Mouse (Mus musculus): ENCODE results near the gene Rassf3. TPM values are rescaled to one million over a fixed set of nuclear protein-coding genes. Genes with fewer than 3 reads are reported as not detected.

Rassf3 gene
- polyA plus RNA-seq, 1 experiment, result 15.5 TPM

GRCm38 (mm10) chr10:121500034-121500433 lies 23.9 kb upstream of the Rassf3 start:
- peaks cover 20% of the 10 kb centered on the region for H3K4me1 ChIP-seq (replicated peaks; ENCODE audit: control insufficient read depth, insufficient read depth, low read length)
- no peaks in the 10 kb centered on the region for H3K36me3 ChIP-seq (ENCODE audit: control insufficient read depth, insufficient read depth, low read length)
- no peak overlapping the region for H3K27ac ChIP-seq (ENCODE audit: control insufficient read depth, insufficient read depth, low read length)
- no peaks in the 10 kb centered on the region for H3K27me3 ChIP-seq (ENCODE audit: control insufficient read depth, insufficient read depth, low read length)
- WGBS, result 91% methylated on average over 5 of the region's 5 CpGs
- TF ChIP-seq CTCF (IDR thresholded peaks at IDR 0.05; ENCODE audit: borderline replicate concordance, control insufficient read depth, extremely low read depth, insufficient read depth, low read length, poor library complexity), result no peak
- no peak for TF ChIP-seq POLR2A (IDR thresholded peaks at IDR 0.05; ENCODE audit: control insufficient read depth, extremely low read depth, insufficient read depth, low read length, poor library complexity)
- DNase-seq, result no peak
- no peak overlapping the region for H3K4me3 ChIP-seq (ENCODE audit: control insufficient read depth, insufficient read depth, low read length)

- Histone ChIP-seq H3K4me1 (replicated peaks; ENCODE audit: control insufficient read depth, insufficient read depth, low read length) (peaks cover 23% of the 10 kb centered on the region), H3K36me3 (ENCODE audit: control insufficient read depth, insufficient read depth, low read length) (no peaks in the 10 kb centered on the region), H3K27ac (ENCODE audit: control insufficient read depth, insufficient read depth, low read length) (no peak overlapping the region), H3K4me3 (ENCODE audit: control insufficient read depth, insufficient read depth, low read length) (no peak overlapping the region), H3K27me3 (ENCODE audit: control insufficient read depth, insufficient read depth, low read length) (no peaks in the 10 kb centered on the region)
- no peak for TF ChIP-seq CTCF (IDR thresholded peaks at IDR 0.05; ENCODE audit: borderline replicate concordance, control insufficient read depth, extremely low read depth, insufficient read depth, low read length, poor library complexity)
- TF ChIP-seq POLR2A (IDR thresholded peaks at IDR 0.05; ENCODE audit: control insufficient read depth, extremely low read depth, insufficient read depth, low read length, poor library complexity), result no peak
- no peak for DNase-seq
- 37% methylated on average over 2 of the region's 2 CpGs for WGBS
Observed at GRCm38 (mm10) chr10:121499063-121499462, 22.9 kb upstream of the Rassf3 start.

- no peak for TF ChIP-seq POLR2A (IDR thresholded peaks at IDR 0.05; ENCODE audit: control insufficient read depth, extremely low read depth, insufficient read depth, low read length, poor library complexity)
- DNase-seq, result no peak
- 70% methylated on average over 8 of the region's 8 CpGs for WGBS
- Histone ChIP-seq H3K4me1 (replicated peaks; ENCODE audit: control insufficient read depth, insufficient read depth, low read length) (peaks cover 25% of the 10 kb centered on the region), H3K4me3 (ENCODE audit: control insufficient read depth, insufficient read depth, low read length) (no peak overlapping the region), H3K27me3 (ENCODE audit: control insufficient read depth, insufficient read depth, low read length) (no peaks in the 10 kb centered on the region), H3K27ac (ENCODE audit: control insufficient read depth, insufficient read depth, low read length) (no peak overlapping the region; the same call in 1 of the 2 replicates), H3K36me3 (ENCODE audit: control insufficient read depth, insufficient read depth, low read length) (no peaks in the 10 kb centered on the region)
Observed at GRCm38 (mm10) chr10:121498481-121498904, 22.3 kb upstream of the Rassf3 start.

GRCm38 (mm10) chr10:121497968-121498367 lies 21.8 kb upstream of the Rassf3 start:
- TF ChIP-seq POLR2A (IDR thresholded peaks at IDR 0.05; ENCODE audit: control insufficient read depth, extremely low read depth, insufficient read depth, low read length, poor library complexity), result no peak
- TF ChIP-seq CTCF (IDR thresholded peaks at IDR 0.05; ENCODE audit: borderline replicate concordance, control insufficient read depth, extremely low read depth, insufficient read depth, low read length, poor library complexity), result no peak
- Histone ChIP-seq H3K4me1 (replicated peaks; ENCODE audit: control insufficient read depth, insufficient read depth, low read length) (peaks cover 27% of the 10 kb centered on the region), H3K4me3 (ENCODE audit: control insufficient read depth, insufficient read depth, low read length) (no peak overlapping the region), H3K36me3 (ENCODE audit: control insufficient read depth, insufficient read depth, low read length) (no peaks in the 10 kb centered on the region), H3K27me3 (ENCODE audit: control insufficient read depth, insufficient read depth, low read length) (no peaks in the 10 kb centered on the region), H3K27ac (ENCODE audit: control insufficient read depth, insufficient read depth, low read length) (no peak overlapping the region)
- WGBS, result 12% methylated on average over 7 of the region's 7 CpGs
- DNase-seq, result no peak

- H3K4me1 ChIP-seq (replicated peaks; ENCODE audit: control insufficient read depth, insufficient read depth, low read length), result peaks cover 27% of the 10 kb centered on the region
- no peak overlapping the region for H3K4me3 ChIP-seq (ENCODE audit: control insufficient read depth, insufficient read depth, low read length)
- H3K27me3 ChIP-seq (ENCODE audit: control insufficient read depth, insufficient read depth, low read length), result no peaks in the 10 kb centered on the region
- no peak for TF ChIP-seq CTCF (IDR thresholded peaks at IDR 0.05; ENCODE audit: borderline replicate concordance, control insufficient read depth, extremely low read depth, insufficient read depth, low read length, poor library complexity)
- no peak for TF ChIP-seq POLR2A (IDR thresholded peaks at IDR 0.05; ENCODE audit: control insufficient read depth, extremely low read depth, insufficient read depth, low read length, poor library complexity)
- no peak overlapping the region for H3K27ac ChIP-seq (ENCODE audit: control insufficient read depth, insufficient read depth, low read length)
- WGBS, result 68% methylated on average over 7 of the region's 7 CpGs
- H3K36me3 ChIP-seq (ENCODE audit: control insufficient read depth, insufficient read depth, low read length), result no peaks in the 10 kb centered on the region
- no peak for DNase-seq
Observed at GRCm38 (mm10) chr10:121496616-121497015, 20.5 kb upstream of the Rassf3 start.

GRCm38 (mm10) chr10:121494163-121494425 lies 17.9 kb upstream of the Rassf3 start:
- DNase-seq, result no peak
- no peaks in the 10 kb centered on the region for H3K36me3 ChIP-seq (ENCODE audit: control insufficient read depth, insufficient read depth, low read length)
- WGBS, result 52% methylated on average over 2 of the region's 2 CpGs
- H3K27me3 ChIP-seq (ENCODE audit: control insufficient read depth, insufficient read depth, low read length), result no peaks in the 10 kb centered on the region
- TF ChIP-seq CTCF (IDR thresholded peaks at IDR 0.05; ENCODE audit: borderline replicate concordance, control insufficient read depth, extremely low read depth, insufficient read depth, low read length, poor library complexity), result no peak
- no peak for TF ChIP-seq POLR2A (IDR thresholded peaks at IDR 0.05; ENCODE audit: control insufficient read depth, extremely low read depth, insufficient read depth, low read length, poor library complexity)
- peaks cover 25% of the 10 kb centered on the region for H3K4me1 ChIP-seq (replicated peaks; ENCODE audit: control insufficient read depth, insufficient read depth, low read length)
- no peak overlapping the region for H3K4me3 ChIP-seq (ENCODE audit: control insufficient read depth, insufficient read depth, low read length)
- no peak overlapping the region for H3K27ac ChIP-seq (ENCODE audit: control insufficient read depth, insufficient read depth, low read length)

GRCm38 (mm10) chr10:121493374-121494162 lies 17.4 kb upstream of the Rassf3 start:
- DNase-seq, result no peak
- 61% methylated on average over 9 of the region's 9 CpGs for WGBS
- no peak overlapping the region for H3K27ac ChIP-seq (ENCODE audit: control insufficient read depth, insufficient read depth, low read length)
- TF ChIP-seq POLR2A (IDR thresholded peaks at IDR 0.05; ENCODE audit: control insufficient read depth, extremely low read depth, insufficient read depth, low read length, poor library complexity), result no peak
- no peak for TF ChIP-seq CTCF (IDR thresholded peaks at IDR 0.05; ENCODE audit: borderline replicate concordance, control insufficient read depth, extremely low read depth, insufficient read depth, low read length, poor library complexity)
- peaks cover 23% of the 10 kb centered on the region for H3K4me1 ChIP-seq (replicated peaks; ENCODE audit: control insufficient read depth, insufficient read depth, low read length)
- no peak overlapping the region for H3K4me3 ChIP-seq (ENCODE audit: control insufficient read depth, insufficient read depth, low read length)
- no peaks in the 10 kb centered on the region for H3K27me3 ChIP-seq (ENCODE audit: control insufficient read depth, insufficient read depth, low read length)
- no peaks in the 10 kb centered on the region for H3K36me3 ChIP-seq (ENCODE audit: control insufficient read depth, insufficient read depth, low read length)

Measured in thymus, adult 2 months (tissue).